Mouse (Mus musculus) adrenal gland, postnatal 10 days (tissue): ENCODE measurements around the gene Chadl. TPM values are rescaled to one million over a fixed set of nuclear protein-coding genes. Genes with fewer than 3 reads are reported as not detected.
"Not testable (repeated sequence)": the region's sequence is repeated elsewhere in the genome, so short reads cannot be mapped to it uniquely, and the experiment has no call there.

ENCODE experiments used
- DNase-seq: peaks from one replicate; pipeline ENCODE4 v3.0.0; 2021; ENCODE audit warnings: mixed read lengths
- long read RNA-seq, 2 experiments: library from polyadenylated mRNA; stranded (forward); transcript quantifications; one replicate each; pipeline ENCODE4 v2.0.0; 2021
- total RNA-seq, 2 experiments: library from RNA; stranded (reverse); gene quantifications; 2 replicates each; pipeline ENCODE4 v1.2.3; 2021

The Chadl gene
- 1 to 10 TPM; 3.6 to 5.1 TPM for total RNA-seq
- long read RNA-seq, experiment 1, partial matches to known transcripts: 7 of 10 reads
- long read RNA-seq, experiment 1, other reads (novel, unspliced or antisense): 0 of 10 reads
- long read RNA-seq, experiment 2, partial matches to known transcripts: 5 of 10 reads
- long read RNA-seq, experiment 2, other reads (novel, unspliced or antisense): 3 of 10 reads

GRCm38 (mm10) chr15:81697175-81697574, at the start of gene Chadl:
Gene Chadl (minus strand): TSS chr15:81697287.
- DNase-seq: no peak

GRCm38 (mm10) chr15:81745601-81746114, 48.6 kb upstream of the Chadl start:
- DNase-seq: peak; percentile 83

DNA sequence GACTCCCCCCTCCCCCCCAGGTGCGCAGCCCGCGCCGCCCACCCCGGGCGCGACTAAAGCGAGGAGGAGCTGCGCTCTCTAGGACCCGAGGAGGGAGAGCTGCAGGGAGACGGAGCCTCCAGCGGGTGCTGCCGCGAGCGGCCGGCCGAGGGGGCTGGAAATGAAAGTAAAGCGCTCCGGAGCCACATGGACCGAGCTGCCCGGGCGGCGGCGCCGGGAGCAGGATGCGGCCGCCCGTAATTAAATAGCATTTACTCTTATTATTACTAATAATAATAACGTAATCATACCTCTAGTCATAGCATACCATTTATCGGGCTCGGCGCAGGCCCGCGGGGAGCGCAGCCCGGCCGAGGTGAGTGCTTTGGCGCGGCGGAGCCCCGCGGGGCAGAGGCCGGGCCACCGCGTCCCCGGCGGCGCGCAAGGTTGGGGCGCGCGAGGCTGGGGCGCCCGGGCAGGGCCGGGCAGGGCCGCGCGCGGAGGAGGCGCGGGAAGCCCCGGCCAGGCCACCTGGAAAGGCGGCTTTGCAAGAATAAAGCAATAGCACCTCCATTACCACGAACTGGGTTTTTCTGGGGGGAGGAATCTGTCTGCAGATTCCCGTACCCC, 48.0 kb upstream of the Chadl start, which contains the start of the genes Zc3h7b and Rangap1:
Zc3h7b (plus strand) TSS at position 66 of the 609 bp plus-strand sequence.
Rangap1 (minus strand) TSS at position 539 of the 609 bp plus-strand sequence.
- peak; percentile 88 for DNase-seq

DNA sequence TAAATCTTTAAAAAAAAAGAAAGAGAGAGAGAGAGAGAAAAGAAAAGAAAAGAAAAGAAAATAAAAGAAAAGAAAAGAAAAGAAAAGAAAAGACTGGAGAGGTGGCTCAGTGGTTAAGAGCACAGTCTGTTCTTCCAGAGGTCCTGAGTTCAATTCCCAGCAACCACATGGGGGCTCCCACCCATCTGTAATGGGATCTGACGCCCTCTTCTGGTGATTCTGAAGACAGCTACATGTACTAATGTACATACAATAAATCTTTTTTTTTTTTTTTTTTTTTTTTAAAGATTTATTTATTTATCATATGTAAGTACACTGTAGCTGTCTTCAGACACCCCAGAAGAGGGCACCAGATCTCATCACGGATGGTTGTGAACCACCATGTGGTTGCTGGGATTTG, 45.3 kb upstream of the Chadl start:
- DNase-seq: not testable (repeated sequence)

GRCm38 (mm10) chr15:81739924-81740323, 42.8 kb upstream of the Chadl start:
- DNase-seq: no peak

DNA sequence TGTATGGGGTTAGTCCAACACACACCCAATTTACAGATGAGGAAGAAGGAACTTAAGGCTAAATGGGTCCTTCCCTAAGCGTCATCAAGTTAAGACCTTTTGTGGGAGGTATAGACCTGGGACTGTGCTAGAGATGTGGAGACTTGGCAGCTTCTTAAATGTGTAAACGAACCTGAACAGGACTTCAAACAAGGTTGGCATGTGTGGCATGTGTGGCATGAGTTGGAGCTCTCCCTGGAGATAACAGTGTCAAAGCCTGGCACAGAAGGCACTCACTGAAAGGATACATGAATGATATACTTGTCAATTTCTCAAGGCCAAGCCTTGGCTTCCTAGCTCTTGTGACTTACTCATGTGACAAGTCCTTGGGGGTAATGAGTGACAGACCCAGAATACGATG, 42.2 kb upstream of the Chadl start:
- DNase-seq: no peak

GRCm38 (mm10) chr15:81735075-81735474, 38.0 kb upstream of the Chadl start:
- no peak for DNase-seq

DNA sequence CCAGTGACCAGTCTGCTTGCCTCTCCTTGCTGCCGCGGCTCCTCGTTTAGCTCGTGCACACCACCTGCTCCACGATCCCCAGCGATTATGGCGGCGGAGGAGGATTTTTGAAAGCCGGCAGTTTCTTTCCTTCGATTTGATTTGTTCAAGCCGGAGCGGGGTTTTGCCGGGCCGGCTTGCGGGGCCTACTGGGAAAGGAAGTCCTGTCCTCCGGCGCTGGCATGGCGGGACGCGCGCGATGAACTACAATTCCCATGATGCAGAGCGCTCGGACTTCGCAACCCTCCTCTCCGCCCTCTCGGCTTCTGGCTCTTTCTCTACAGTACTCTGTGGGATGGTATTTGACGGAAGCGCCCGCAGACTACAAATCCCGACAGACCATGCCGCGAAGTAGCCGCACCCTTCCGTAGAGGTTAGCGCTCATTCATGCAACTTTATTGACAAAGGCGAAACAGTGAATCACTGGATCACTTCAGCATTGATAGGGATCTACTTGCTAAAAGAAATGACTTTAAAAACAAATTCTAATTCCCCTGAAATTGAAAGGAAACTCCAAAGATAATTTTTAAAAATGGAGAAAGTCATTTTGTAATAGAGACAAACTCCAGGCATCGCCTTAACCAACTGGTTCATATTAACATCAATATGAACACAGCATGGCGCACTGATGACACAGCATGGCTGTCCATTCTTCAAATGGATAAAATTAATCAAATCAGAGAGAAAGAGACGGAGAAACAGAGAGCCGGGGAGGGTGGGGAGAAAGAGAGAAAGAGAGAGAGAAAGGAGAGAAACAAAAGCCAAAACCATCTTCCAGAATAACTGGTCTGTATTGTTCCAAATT, 32.9 kb upstream of the Chadl start:
- peak; percentile 97 for DNase-seq

- peak; percentile 40 for DNase-seq
Measured at GRCm38 (mm10) chr15:81729241-81729791, 32.2 kb upstream of the Chadl start.

DNA sequence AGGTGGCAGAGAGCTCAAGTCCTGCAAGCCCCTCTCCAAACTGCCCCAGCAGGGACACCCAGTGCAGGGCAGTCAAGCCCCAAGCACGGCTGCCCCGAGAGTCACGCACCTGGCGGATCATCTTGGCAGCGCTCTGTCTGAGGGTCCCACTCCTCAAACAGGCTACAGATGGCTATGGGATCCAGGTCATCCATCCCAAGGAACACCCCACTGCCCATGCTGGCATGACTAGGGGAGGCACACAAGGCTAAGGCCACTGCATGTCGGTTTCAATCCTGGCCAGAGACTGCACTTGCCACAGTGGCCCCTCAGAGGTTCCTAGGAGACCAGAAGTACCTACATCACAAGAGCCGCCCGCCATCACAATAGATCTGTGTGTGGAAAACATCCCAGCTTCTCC, 28.9 kb upstream of the Chadl start:
- DNase-seq: no peak

DNA sequence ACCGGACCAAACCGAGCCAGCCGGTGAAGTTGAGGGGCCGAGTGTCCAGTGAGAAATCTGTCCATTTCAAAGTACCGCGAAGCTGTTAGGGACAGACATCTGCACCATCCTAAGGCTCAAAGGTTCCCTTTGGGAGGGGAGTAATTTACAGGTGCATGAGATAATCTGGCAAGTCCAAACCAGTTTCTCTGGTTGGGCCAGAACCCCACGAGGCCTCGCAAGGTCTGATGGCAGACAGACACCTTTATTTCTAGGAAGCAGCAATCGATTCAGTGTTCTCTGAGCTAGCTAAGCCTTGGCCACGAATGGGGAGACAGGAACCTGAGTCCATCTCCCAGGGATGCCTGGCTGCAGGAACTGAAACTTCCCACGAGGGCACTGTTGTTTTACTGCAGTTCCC, 26.6 kb upstream of the Chadl start:
- no peak for DNase-seq

DNA sequence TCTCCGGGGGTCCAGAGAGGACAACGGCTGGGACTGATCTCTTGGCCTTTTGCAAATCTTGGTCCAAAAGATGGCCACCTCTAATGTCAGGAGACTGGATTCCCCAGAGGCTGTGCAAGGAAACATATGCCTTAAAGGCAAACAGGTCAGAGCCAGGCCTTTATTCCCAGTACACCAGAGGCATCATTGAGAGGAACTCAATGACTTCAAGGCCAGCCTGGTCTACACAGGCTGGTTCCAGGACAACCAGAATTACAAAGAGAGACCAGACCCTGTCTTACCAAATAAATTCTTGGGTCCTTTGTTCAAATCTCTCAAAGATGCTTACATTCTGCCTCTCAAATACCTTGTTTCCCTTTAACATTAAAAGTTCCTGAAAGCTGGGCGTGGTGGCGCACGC, 25.3 kb upstream of the Chadl start:
- no peak for DNase-seq

DNA sequence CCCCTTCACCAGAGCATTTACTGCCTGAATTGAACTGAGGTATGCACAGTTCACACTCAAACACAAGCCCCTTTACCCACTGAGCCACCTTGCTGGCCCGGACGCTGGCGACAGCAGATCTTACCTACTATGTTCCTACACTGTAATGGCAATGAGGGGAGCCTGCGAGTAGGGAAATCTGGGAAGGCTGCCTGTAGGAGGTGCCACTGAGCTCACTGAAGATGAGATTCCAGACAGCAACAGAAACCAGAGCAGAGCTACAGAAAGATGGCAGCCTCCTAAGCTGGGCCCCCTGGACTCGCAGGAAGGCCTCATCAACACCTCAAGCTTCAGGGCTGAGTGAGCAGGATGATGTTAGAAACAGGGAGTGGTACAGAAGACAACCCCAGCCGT, 22.0 kb upstream of the Chadl start:
- DNase-seq: no peak

DNA sequence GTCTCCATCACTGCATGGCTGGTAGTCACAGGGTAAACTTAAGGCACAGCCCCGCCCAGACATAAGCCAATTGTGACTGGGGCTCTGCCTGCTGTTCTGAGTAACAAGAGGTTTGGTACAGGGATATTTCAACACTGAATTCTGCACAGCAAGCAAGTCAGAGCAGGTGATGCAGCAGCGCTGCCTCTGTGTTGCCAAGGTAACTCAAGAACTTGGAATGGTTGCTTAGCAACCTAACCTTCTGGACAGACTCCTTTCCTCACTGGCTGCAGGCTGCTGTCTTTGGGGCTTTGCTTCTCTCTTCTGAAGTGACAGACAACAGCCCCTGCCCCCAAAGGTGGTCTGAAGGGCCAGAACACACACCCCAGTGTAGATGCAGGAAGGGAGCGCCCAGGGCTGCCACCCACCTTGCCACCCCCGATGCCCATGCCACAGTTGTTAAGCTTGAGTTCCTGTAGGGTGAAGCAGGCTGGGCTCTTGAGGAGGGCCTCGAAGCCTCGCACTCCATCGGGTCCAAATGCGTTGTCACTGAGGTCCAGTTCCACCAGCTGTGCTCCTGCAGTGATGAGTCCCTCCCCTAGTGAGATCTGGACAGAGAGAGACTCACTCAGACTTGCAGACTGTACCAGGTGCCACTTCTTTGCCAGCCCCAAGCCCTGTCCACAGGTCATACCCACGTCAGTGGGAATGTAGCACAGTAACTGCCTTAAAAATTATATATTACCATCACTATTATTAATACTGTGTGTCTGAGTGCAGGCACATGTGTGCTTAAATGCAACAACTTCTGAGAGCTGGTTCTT, 21.4 kb upstream of the Chadl start:
- no peak for DNase-seq

- no peak for DNase-seq
Measured at GRCm38 (mm10) chr15:81713742-81714141, 16.7 kb upstream of the Chadl start.

- no peak for DNase-seq
Measured at GRCm38 (mm10) chr15:81710801-81711200, 13.7 kb upstream of the Chadl start.

GRCm38 (mm10) chr15:81709686-81710085, 12.6 kb upstream of the Chadl start:
- DNase-seq: no peak

DNA sequence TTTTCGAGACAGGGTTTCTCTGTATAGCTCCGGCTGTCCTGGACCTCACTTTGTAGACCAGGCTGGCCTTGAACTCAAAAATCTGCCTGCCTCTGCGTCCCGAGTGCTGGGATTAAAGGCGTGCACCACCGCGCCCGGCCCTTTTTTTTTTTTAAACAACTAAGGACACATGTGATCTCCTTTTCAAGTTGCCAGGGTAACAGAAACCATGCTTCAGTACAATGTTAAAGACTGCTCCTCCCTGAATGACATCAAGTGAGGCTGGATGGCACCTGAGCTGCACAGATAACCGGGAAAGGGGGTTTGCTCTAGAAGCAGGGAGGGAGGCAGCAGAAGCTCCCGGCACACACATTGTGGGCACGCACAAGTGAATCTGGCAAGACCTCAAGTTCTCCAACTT, 11.9 kb upstream of the Chadl start:
- no peak for DNase-seq

- no peak for DNase-seq
Measured at GRCm38 (mm10) chr15:81703094-81703489, 6.0 kb upstream of the Chadl start.

DNA sequence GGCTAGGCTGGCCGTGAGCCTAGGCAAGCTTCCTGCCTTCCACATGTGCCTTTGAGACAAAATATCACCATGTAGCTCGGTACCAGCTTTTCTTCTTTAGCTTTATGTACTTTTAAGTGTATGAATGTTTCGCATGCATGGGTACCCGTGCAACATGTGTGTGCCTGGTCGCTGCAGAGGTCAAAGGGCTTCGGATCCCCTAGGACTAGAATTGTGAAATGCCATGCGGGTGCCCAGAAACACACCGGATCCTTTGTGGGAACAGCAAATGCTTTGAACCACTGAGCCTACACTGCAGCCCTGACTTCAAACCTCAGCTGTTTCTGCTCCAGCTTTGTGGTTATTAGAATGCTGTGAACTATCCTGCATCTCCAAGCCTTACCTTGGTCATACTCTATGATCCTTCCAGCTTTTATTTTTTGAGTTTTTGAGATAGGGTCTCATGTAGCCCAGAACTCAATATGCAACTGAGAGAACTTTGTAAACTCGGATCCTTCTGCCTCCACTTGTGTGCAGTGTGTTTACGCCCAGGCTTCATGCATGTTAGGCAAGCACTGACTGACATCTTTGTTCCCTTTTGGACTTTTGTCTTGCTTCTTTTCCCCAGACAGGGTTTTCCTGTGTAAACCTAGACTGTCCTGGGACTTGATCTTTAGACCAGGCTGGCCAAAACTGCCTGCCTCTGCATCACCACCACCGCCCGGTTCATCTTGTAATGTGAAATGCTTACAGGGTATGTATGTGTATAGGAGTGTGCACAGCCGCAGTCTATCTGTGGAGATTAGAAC, 5.4 kb upstream of the Chadl start:
- DNase-seq: peak; percentile 59

DNA sequence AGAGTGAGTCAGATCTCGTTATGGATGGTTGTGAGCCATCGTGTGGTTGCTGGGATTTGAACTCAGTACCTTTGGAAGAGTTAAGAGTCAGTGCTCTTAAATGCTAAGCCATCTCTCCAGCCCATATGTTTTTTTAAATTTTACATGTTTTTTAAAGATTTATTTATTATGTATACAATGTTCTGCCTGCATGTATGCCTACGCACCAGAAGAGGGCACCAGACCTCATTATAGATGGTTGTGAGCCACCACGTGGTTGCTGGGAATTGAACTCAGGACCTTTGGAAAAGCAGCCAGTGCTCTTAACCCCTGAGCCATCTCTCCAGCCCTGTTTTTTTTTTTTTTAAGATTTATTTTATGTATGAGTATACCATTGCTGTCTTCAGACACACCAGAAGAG, 4.3 kb upstream of the Chadl start:
- DNase-seq: not testable (repeated sequence)
